Mouse (Mus musculus) megakaryocyte, embryonic 14.5 days (primary cell): ENCODE results near the gene Cntfr. TPM values are rescaled to one million over a fixed set of nuclear protein-coding genes. Genes with fewer than 3 reads are reported as not detected.
"Not testable (repeated sequence)": the region's sequence is repeated elsewhere in the genome, so short reads cannot be mapped to it uniquely, and the experiment has no call there.

Experiments
- H3K27me3 ChIP-seq: replicated peaks from 2 replicates; pipeline ENCODE3; 2012; ENCODE audit warnings: inconsistent platforms
- H3K36me3 ChIP-seq: replicated peaks from 2 replicates; pipeline ENCODE3; 2012; ENCODE audit warnings: low read length, inconsistent platforms, mixed read lengths
- H3K4me1 ChIP-seq: 2 replicates; pipeline ENCODE4 v1.6.1; 2012; ENCODE audit warnings: inconsistent platforms
- H3K4me3 ChIP-seq: replicated peaks from 2 replicates; pipeline ENCODE3; 2012; ENCODE audit warnings: moderate library complexity, mild to moderate bottlenecking, inconsistent platforms
- H3K9me3 ChIP-seq: 2 replicates; pipeline ENCODE4 v1.6.1; 2012; ENCODE audit warnings: inconsistent platforms
- FLI1 ChIP-seq: IDR thresholded peaks from 2 replicates; pipeline ENCODE4 v1.6.1; 2012; ENCODE audit warnings: low read length, inconsistent platforms, mixed read lengths
- GATA1 ChIP-seq: IDR thresholded peaks from 3 replicates; pipeline ENCODE4 v1.6.1; 2012; ENCODE audit warnings: mixed read lengths, low read length, inconsistent platforms, borderline replicate concordance
- polyA plus RNA-seq: library from polyadenylated mRNA; stranded (reverse); fragments of >175 nt; gene quantifications from 2 replicates; pipeline ENCODE4 v1.2.3, GENCODE M21; 2012; ENCODE audit warnings: low replicate concordance; ENCODE audit not compliant: insufficient read depth

Gene Cntfr
- polyA plus RNA-seq, 1 experiment, result 3.6 TPM

- no peak for TF ChIP-seq FLI1
- no peak for TF ChIP-seq GATA1
- Histone ChIP-seq H3K9me3 (no peaks in the 10 kb centered on the region), H3K4me3 (peak overlapping the region; percentile 96), H3K4me1 (peaks cover 49% of the 10 kb centered on the region), H3K27me3 (peaks cover 13% of the 10 kb centered on the region), H3K36me3 (peaks cover 42% of the 10 kb centered on the region)
These were observed 15.0 kb upstream of the Cntfr start for GRCm38 (mm10) chr4:41711705-41712375.

DNA sequence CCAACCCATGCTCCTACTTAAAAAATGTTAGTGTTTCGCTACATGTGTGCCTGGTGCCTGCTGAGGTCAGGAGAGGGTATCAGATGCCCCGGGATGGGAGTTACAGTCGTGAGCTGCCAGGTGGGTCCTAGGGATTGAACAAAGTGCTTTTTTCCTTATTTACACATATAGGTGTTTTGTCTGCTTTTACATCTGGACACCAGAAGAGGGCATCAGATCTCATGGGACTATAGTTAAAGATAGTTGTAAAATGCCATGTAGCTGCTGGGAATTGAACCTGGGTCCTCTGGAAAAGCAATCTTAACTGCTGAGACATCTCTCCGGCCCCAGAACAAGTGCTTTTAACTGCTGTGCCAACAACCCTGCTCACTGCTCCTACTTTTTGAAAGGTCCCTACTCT lies 13.3 kb upstream of the Cntfr start:
- peaks cover 26% of the 10 kb centered on the region for H3K36me3 ChIP-seq
- H3K9me3 ChIP-seq, result no peaks in the 10 kb centered on the region
- TF ChIP-seq GATA1, result no peak
- no peak for TF ChIP-seq FLI1
- no peak overlapping the region for H3K4me3 ChIP-seq
- peaks cover 29% of the 10 kb centered on the region for H3K27me3 ChIP-seq
- peaks cover 50% of the 10 kb centered on the region for H3K4me1 ChIP-seq

- Histone ChIP-seq H3K4me1 (peaks cover 42% of the 10 kb centered on the region), H3K4me3 (no peak overlapping the region), H3K36me3 (peaks cover 18% of the 10 kb centered on the region), H3K9me3 (no peaks in the 10 kb centered on the region), H3K27me3 (peaks cover 46% of the 10 kb centered on the region)
- TF ChIP-seq GATA1 (no peak), FLI1 (no peak)
These were observed 11.4 kb upstream of the Cntfr start for GRCm38 (mm10) chr4:41708192-41708745.

DNA sequence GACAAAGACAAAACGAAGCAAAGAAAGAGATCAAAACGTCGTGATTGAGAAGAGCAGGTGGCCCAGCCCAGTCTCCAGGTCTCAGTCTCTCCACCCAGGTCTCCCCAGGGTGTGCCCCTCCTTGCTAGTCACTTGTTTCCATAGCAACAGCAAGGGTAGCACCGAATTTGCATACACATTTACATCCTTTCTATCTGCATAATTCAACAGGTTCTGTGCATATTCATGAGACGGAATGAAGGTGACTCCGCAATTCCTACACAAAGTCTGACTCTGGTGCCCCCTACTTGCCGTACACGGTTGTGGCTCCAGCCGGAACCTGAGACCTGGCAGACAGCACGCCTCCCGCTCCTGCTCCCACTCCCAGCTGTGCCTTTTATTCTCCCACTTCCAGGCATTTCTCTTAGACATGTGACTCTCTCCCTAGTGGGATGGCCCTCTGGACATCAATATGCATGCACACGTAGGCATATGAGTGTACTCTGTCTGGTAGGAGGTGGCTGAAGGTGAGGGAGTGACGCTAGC lies 10.2 kb upstream of the Cntfr start:
- H3K4me1 ChIP-seq, result peaks cover 32% of the 10 kb centered on the region
- peaks cover 13% of the 10 kb centered on the region for H3K36me3 ChIP-seq
- no peak for TF ChIP-seq GATA1
- TF ChIP-seq FLI1, result no peak
- H3K27me3 ChIP-seq, result peaks cover 49% of the 10 kb centered on the region
- H3K9me3 ChIP-seq, result no peaks in the 10 kb centered on the region
- peak overlapping the region; percentile 88 for H3K4me3 ChIP-seq

DNA sequence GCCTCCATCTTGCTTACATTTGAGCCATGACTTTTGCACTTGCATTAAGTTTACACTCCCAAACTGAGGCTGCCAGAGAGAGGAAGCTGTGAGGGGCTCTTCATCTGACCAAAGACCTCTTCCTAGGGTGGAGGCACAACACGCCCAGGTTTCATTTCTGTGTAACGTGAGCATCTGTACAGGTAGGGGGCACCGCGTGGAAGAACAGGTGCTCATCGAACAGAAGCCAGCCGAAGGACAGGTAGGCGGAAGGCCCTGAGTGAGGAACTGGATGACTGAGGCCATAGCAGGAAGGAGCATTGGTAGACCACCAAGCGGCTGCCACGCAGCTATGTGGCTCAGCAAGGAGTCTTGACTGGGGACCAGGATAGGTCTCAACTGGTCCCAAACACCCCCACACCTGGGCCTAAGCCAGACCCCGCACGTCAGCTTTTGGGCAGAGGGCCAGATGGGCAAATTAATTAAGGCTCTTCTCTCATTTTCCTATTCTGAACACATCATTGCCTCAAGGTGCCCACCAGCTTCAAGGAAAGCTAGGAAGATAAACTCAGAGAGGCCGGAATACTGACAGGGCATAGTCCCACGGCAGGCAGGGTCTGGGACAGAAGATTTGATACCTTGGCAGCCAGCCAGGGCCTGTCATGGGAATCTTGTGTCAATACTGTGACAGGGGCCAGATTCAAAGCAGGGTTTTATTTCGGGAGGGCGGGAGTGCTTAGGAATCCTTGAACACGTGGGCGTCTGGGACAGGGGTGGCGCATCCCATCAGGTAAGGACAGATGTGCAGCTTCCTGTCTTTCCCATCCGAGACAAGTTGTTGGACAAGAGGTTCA lies 9.2 kb upstream of the Cntfr start:
- peaks cover 27% of the 10 kb centered on the region for H3K4me1 ChIP-seq
- H3K9me3 ChIP-seq, result no peaks in the 10 kb centered on the region
- no peak overlapping the region for H3K4me3 ChIP-seq
- peaks cover 49% of the 10 kb centered on the region for H3K27me3 ChIP-seq
- peaks cover 4% of the 10 kb centered on the region for H3K36me3 ChIP-seq
- TF ChIP-seq GATA1 (no peak), FLI1 (no peak)

GRCm38 (mm10) chr4:41704651-41705050 lies 7.8 kb upstream of the Cntfr start:
- Histone ChIP-seq H3K4me1 (peaks cover 27% of the 10 kb centered on the region), H3K27me3 (peaks cover 49% of the 10 kb centered on the region), H3K9me3 (no peaks in the 10 kb centered on the region), H3K36me3 (no peaks in the 10 kb centered on the region), H3K4me3 (no peak overlapping the region)
- TF ChIP-seq FLI1, result no peak
- TF ChIP-seq GATA1, result no peak

DNA sequence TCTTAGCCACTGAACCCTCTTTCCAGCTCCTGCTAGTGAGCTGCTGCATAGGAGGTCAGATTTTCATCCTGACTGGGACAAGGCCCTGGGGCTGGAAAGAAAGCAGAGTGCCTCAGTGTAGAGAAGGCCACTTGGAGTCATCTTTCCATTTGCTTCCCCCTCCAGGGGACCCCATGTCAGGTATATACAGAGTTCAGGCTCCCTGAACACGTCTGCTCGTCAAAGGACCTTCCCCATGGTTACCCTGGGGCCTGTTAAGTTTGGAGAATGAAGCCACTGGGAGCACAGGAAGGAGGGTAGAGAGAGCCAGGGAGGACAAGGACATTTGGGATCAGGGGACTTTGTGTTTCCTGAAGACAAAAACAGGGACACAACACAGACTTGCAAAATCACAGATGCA lies 5.3 kb upstream of the Cntfr start:
- not testable (repeated sequence) for H3K36me3 ChIP-seq, H3K9me3 ChIP-seq, H3K4me3 ChIP-seq
- peaks cover 40% of the 10 kb centered on the region for H3K27me3 ChIP-seq
- peaks cover 12% of the 10 kb centered on the region for H3K4me1 ChIP-seq

DNA sequence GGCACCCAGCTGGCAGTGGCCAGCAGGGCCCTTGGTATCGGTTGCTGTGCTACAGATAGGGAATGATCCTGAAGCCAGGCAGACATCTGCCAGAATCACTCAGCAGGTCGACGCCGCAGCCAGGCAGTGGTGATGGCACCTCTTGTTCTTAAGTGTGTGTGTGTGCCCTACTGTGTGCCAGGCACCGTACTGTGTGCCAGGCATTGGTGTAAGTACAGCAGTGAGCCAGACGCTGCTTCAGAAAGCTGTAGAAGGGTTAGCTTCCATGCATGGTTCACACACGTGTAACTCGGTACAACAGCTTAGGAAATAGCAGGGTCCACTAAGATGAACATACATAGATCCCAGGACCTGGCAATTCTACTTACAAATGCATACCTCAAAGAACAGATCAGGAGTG lies 3.3 kb upstream of the Cntfr start:
- peaks cover 27% of the 10 kb centered on the region for H3K27me3 ChIP-seq
- H3K4me3 ChIP-seq, H3K4me1 ChIP-seq, H3K36me3 ChIP-seq, H3K9me3 ChIP-seq: not testable (repeated sequence)

DNA sequence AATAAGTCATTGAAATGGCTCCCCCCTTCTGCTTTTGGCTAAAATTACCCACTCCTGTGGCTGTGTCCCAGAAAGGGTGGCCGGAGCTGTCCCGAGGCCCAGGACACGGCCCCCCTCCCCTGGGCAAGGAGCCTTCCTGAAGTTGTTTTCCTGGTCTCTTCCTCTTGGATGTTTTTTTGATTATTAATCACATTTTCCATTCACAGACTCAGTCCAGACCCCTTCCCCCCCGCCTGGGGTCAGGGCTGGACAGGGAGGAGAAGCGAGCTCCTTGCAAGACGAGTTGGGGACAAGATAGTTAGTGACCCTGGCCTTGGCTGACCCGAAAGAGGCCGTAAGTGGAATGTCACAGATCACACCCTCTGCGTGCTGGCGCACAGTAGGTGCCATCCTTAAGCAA lies 2.9 kb upstream of the Cntfr start, which contains the start of gene Il11ra1:
Gene Il11ra1 (plus strand): TSS at position 207 of the 400 bp plus-strand sequence.
- not testable (repeated sequence) for H3K4me1 ChIP-seq, H3K36me3 ChIP-seq, H3K4me3 ChIP-seq, H3K9me3 ChIP-seq
- H3K27me3 ChIP-seq, result peaks cover 23% of the 10 kb centered on the region

DNA sequence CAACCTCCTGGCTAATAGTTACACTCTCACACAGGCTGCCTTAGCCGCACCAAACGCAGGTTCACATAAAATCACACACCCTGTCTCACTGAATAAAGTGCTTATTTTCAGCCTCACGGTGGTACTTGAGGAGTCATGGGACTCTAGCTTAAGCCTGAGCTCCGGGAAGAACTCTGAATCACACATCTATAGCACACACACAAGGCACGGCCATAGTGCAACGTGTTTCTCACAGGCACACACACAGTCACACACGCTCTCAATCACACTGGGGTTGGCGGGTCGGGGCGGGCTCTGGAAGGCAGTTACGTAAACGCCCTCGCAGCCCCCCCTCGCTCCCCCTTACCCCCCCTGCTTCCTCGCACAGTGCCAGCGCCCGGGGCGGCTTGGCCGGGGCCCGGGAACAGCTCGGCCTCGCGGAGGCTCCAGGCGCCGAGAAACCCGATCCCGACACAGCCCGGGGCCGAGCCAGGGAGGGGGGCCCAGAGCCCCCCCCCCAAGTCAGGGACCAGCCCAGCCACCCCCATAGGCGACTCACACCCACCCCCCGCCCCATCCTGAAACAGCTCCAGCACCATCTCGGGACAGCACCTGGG lies 1.6 kb upstream of the Cntfr start:
- not testable (repeated sequence) for H3K4me1 ChIP-seq, H3K36me3 ChIP-seq, H3K4me3 ChIP-seq, H3K9me3 ChIP-seq
- H3K27me3 ChIP-seq, result peaks cover 15% of the 10 kb centered on the region

- not testable (repeated sequence) for H3K9me3 ChIP-seq, H3K36me3 ChIP-seq, H3K4me1 ChIP-seq, H3K4me3 ChIP-seq
- H3K27me3 ChIP-seq, result peaks cover 15% of the 10 kb centered on the region
These were observed 437 bp downstream of the Cntfr start for GRCm38 (mm10) chr4:41696452-41696851.

- H3K9me3 ChIP-seq, H3K36me3 ChIP-seq, H3K4me1 ChIP-seq, H3K4me3 ChIP-seq: not testable (repeated sequence)
- H3K27me3 ChIP-seq, result peaks cover 15% of the 10 kb centered on the region
These were observed 1.1 kb downstream of the Cntfr start for GRCm38 (mm10) chr4:41695800-41696199.

DNA sequence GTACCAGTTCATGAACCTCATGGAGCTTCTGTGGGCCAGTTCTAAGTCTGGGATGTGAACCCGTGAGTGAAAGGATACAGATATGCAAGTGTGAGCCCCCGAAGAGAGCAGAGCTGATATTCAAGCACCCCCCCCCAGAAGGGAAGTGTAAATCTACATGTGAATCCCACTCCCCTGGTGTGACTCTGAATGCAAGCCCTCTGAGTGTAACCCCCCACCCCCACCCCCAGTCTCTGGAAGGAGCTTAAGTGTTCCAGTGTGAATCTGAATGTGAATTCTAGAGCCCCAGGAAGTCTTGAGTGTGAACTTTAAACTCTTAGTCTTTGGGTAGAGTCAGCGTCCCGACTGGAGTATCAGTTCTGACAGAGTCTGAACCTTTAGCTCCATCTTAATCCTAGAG lies 3.4 kb downstream of the Cntfr start:
- H3K4me1 ChIP-seq, H3K36me3 ChIP-seq, H3K9me3 ChIP-seq, H3K4me3 ChIP-seq: not testable (repeated sequence)
- H3K27me3 ChIP-seq, result peaks cover 15% of the 10 kb centered on the region

GRCm38 (mm10) chr4:41690014-41690413 lies 6.9 kb downstream of the Cntfr start:
- H3K27me3 ChIP-seq, H3K9me3 ChIP-seq, H3K36me3 ChIP-seq: not testable (repeated sequence)

GRCm38 (mm10) chr4:41688562-41688961 lies 8.3 kb downstream of the Cntfr start:
- H3K4me3 ChIP-seq, H3K36me3 ChIP-seq, H3K27me3 ChIP-seq, H3K4me1 ChIP-seq, H3K9me3 ChIP-seq: not testable (repeated sequence)

More at GRCm38 (mm10) chr4:41690014-41690413, 6.9 kb downstream of the Cntfr start:
- not testable (repeated sequence) for H3K4me1 ChIP-seq, H3K4me3 ChIP-seq
